Mouse (Mus musculus) lung, embryonic 14.5 days (tissue): ENCODE data around the gene Tec. TPM values are rescaled to one million over a fixed set of nuclear protein-coding genes. Genes with fewer than 3 reads are reported as not detected.
A peak's percentile ranks its signal among the peaks of the same experiment; 100 is the strongest.

Experiments
- ATAC-seq: fragments of 200-750 bp; cut with Nextera tagmentation; 2 replicates; pipeline ENCODE4 v1.8.0; 2017; ENCODE audit warnings: mild to moderate bottlenecking, moderate TSS enrichment, moderate library complexity; ENCODE audit not compliant: insufficient read depth
- DNase-seq: peaks from one replicate; pipeline ENCODE4 v3.0.0-alpha.2; 2015
- H3K27ac ChIP-seq: fragments of 300-500 bp; sonication (generic); 2 replicates; pipeline ENCODE4 v1.5.1; 2014; ENCODE audit warnings: low read depth, mild to moderate bottlenecking, moderate library complexity
- H3K27me3 ChIP-seq: fragments of 300-500 bp; sonication (generic); 2 replicates; pipeline ENCODE4 v1.6.1; 2014; ENCODE audit warnings: low read length, control low read depth; ENCODE audit not compliant: insufficient read depth
- H3K36me3 ChIP-seq: fragments of 300-500 bp; sonication (generic); 2 replicates; pipeline ENCODE4 v1.6.1; 2014; ENCODE audit warnings: control low read depth; ENCODE audit not compliant: insufficient read depth
- H3K4me1 ChIP-seq: fragments of 300-500 bp; sonication (generic); 2 replicates; pipeline ENCODE4 v1.6.1; 2014; ENCODE audit warnings: antibody characterized with exemption, control low read depth; ENCODE audit not compliant: insufficient read depth
- H3K4me2 ChIP-seq: fragments of 300-500 bp; sonication (generic); 2 replicates; pipeline ENCODE4 v1.6.1; 2014; ENCODE audit warnings: mild to moderate bottlenecking
- H3K4me3 ChIP-seq: fragments of 300-500 bp; sonication (generic); 2 replicates; pipeline ENCODE4 v1.5.1; 2014; ENCODE audit warnings: low read depth, low read length
- H3K9ac ChIP-seq: fragments of 300-500 bp; sonication (generic); 2 replicates; pipeline ENCODE4 v1.6.1; 2014
- H3K9me3 ChIP-seq: fragments of 300-500 bp; sonication (generic); 2 replicates; pipeline ENCODE4 v1.6.1; 2016; ENCODE audit warnings: low read depth, low read length, control low read depth
- CTCF ChIP-seq: IDR thresholded peaks from 2 replicates; pipeline ENCODE4 v1.5.1; 2016; ENCODE audit warnings: antibody characterized with exemption, low read depth
- WGBS: fragments of 180-500 bp; shearing (Covaris S2); extraction: QIAGEN DNeasy Blood & Tissue Kit; methylation state at CpG from one replicate; pipeline ENCODE4 v1.1.7; 2014; 5-methylcytosine and 5-hydroxymethylcytosine counted together
- polyA plus RNA-seq: library from polyadenylated mRNA; unstranded; fragments of >200 nt; fragmentation: Nextera tagmentation; extraction: Ambion mirVana; gene quantifications from 2 replicates; pipeline ENCODE4 v1.2.1, GENCODE M21; 2014

The Tec gene
- polyA plus RNA-seq, 1 experiment from 2014 or later, result 3.5 TPM

DNA sequence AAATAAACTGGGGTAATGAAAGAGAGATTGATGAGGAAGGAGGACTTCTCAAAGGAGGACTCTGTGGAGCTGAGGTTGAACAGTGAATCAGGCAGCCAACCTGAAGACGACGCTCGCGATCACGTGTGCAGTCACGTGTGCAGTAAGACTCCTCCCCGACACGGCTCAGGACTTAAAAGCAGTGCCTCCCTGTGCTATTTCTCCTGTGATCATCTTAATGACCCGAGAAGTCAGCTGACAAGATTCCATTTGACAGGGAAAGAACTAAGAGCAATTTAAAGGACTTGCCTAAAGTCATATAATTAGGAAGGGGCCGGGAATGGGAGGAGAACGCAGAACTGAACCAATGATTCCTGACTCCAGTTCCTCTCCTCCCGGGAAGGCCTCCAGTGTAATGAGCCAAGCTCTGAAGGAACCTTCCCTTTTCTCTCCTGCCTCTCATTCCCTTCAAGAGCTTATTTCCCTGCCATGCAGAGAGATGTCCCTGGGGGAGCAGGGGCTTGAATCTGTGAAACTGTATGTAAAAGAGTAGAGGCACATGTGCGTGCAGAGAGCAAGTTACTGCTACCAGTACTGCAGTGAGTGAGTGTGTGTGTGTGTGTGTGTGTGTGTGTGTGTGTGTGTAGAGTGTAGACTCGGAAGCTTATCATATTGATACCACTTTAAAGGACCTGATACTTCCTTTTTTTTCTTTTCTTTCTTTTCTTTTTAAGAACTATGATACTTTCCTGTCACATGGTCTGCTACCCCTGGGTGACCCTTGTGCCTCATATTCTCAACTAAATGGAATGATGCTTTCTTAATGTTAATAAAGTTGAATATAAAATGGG, 1.7 kb upstream of the Tec start:
- WGBS, result 64% methylated on average over 14 of the region's 14 CpGs
- no peak overlapping the region for H3K9ac ChIP-seq
- H3K4me3 ChIP-seq, result no peak overlapping the region
- no peak overlapping the region for H3K27ac ChIP-seq
- H3K9me3 ChIP-seq, result no peaks in the 10 kb centered on the region
- ATAC-seq (no peak), DNase-seq (no peak)
- no peaks in the 10 kb centered on the region for H3K36me3 ChIP-seq
- H3K27me3 ChIP-seq, result peaks cover 13% of the 10 kb centered on the region; the same call in 1 of the 2 replicates
- no peak overlapping the region for H3K4me2 ChIP-seq
- TF ChIP-seq CTCF, result no peak
- H3K4me1 ChIP-seq, result no peaks in the 10 kb centered on the region

DNA sequence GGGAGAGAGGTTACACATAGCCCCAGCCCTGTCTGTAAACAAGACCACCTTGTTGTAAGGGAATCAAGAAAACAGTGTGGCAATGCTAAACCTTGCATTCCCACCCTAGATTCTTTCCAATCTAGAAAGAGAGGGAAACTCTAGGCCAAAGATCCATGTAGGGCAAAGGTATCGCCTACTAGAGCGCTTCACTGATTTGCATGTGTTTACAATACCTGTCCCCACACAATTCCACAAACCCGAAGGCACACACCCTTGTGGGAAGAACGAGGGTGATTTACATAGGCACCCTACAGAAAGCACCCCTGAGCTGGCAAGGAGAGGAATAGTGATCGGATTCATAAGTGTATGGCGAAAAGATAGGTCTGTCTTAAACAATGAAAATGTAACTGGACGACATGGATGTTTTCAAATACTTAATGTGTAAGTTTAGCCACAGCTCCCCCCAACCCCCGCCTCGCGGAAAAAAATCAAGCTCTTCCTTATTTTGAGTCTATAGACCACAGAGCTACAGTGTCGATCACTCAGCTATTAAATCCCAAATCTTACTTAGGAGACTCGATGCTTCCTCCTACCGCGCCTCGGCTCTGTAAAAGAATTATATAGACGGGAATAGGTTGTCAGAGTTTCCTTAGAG, 1.1 kb downstream of the Tec start:
- Histone ChIP-seq H3K27ac (no peak overlapping the region), H3K36me3 (no peaks in the 10 kb centered on the region), H3K4me2 (peak overlapping the region; percentile 83), H3K9me3 (no peaks in the 10 kb centered on the region), H3K9ac (no peak overlapping the region), H3K4me3 (peak overlapping the region; percentile 53), H3K4me1 (no peaks in the 10 kb centered on the region), H3K27me3 (peaks cover 13% of the 10 kb centered on the region; the same call in 1 of the 2 replicates)
- 27% methylated on average over 16 of the region's 16 CpGs for WGBS
- DNase-seq, result no peak
- ATAC-seq, result no peak
- TF ChIP-seq CTCF, result no peak

DNA sequence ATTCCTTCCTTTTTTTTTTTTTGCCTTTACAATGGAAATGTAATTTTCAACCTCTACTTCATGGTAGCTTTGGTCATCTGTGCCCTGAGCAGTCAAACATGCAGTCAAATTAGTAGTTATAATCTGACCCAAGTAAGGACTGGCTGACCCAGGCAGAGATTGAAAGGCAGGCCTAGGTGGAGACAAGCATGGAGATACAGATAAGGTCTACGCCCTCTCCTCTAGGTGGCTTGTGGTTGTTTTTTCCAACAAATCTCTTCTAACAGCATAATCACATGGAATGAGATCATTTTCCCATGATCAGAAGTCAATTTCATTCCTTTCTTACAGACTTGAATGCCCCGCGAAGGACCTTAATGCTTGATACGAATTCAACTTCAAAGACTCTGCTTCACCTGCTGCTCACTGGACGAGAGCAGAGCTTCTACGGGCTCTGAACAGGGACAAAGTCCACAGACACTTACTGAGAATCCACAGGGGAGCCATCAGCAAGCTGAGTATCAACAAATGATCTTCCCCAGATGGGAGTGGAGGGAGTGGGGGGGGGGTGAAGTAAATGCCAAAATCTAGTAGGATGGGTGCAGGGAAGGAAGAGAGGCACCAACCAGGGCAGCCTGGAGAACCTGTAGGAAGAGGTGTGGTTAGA, 1.9 kb downstream of the Tec start:
- DNase-seq, result no peak
- no peak for TF ChIP-seq CTCF
- Histone ChIP-seq H3K4me2 (no peak overlapping the region), H3K9me3 (no peaks in the 10 kb centered on the region), H3K27me3 (peaks cover 13% of the 10 kb centered on the region; the same call in 1 of the 2 replicates), H3K4me1 (no peaks in the 10 kb centered on the region), H3K4me3 (no peak overlapping the region), H3K9ac (no peak overlapping the region), H3K27ac (no peak overlapping the region), H3K36me3 (no peaks in the 10 kb centered on the region)
- 52% methylated on average over 6 of the region's 6 CpGs for WGBS
- ATAC-seq, result no peak

DNA sequence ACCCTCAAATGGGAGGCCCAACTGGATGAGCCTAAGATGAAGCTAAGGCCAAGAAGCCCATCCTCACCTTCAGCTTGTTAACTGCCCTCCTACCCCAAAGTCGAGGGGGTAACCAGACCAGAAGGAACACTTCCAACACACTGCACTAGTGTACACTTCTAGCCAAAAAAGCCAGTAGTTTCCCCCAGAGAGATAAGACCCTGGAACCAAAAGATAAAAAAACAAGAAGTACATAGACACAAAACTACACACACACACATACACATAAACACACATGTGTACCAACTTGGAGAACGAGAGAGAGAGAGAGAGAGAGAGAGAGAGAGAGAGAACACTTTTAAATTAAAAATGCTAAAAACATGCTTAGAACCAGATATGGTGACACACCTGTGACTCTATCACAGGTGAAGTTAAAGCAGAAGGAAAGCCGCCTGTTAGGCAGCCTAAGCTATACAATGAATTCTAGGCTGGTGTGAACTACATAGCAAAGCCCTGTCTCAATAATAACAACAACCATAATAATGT, 3.6 kb downstream of the Tec start:
- peaks cover 13% of the 10 kb centered on the region; the same call in 1 of the 2 replicates for H3K27me3 ChIP-seq
- H3K9ac ChIP-seq, result no peak overlapping the region
- H3K27ac ChIP-seq, result no peak overlapping the region
- H3K9me3 ChIP-seq, result no peaks in the 10 kb centered on the region
- no peak overlapping the region for H3K4me3 ChIP-seq
- no peak for DNase-seq
- H3K4me1 ChIP-seq, result no peaks in the 10 kb centered on the region
- H3K36me3 ChIP-seq, result no peaks in the 10 kb centered on the region
- WGBS, result 60% methylated on average over 3 of the region's 3 CpGs
- ATAC-seq, result no peak
- TF ChIP-seq CTCF, result no peak
- H3K4me2 ChIP-seq, result no peak overlapping the region

DNA sequence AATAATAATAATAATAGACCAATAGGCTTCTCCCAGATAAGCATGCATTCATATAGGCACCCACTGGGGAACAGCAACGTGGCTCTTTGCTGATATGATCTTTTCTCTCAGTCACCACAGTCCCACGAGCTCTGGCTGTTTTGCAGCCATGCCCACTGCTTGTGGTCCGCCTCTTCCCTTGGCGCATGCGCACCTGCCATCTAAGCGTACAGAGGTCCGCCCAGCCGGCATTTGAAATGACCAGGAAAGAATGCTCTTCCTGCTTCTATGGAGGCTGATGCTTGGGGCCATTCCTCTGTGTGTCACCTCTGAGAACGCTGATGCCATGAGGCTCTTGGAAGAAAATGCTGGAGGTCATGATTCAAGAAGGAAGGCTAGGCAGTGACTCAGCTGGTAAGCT, 5.1 kb downstream of the Tec start:
- no peak for TF ChIP-seq CTCF
- ATAC-seq, result no peak
- Histone ChIP-seq H3K4me1 (no peaks in the 10 kb centered on the region), H3K9me3 (no peaks in the 10 kb centered on the region), H3K4me2 (no peak overlapping the region), H3K27ac (no peak overlapping the region), H3K9ac (no peak overlapping the region), H3K36me3 (no peaks in the 10 kb centered on the region), H3K27me3 (peaks cover 13% of the 10 kb centered on the region; the same call in 1 of the 2 replicates), H3K4me3 (no peak overlapping the region)
- DNase-seq, result no peak
- 90% methylated on average over 9 of the region's 9 CpGs for WGBS

DNA sequence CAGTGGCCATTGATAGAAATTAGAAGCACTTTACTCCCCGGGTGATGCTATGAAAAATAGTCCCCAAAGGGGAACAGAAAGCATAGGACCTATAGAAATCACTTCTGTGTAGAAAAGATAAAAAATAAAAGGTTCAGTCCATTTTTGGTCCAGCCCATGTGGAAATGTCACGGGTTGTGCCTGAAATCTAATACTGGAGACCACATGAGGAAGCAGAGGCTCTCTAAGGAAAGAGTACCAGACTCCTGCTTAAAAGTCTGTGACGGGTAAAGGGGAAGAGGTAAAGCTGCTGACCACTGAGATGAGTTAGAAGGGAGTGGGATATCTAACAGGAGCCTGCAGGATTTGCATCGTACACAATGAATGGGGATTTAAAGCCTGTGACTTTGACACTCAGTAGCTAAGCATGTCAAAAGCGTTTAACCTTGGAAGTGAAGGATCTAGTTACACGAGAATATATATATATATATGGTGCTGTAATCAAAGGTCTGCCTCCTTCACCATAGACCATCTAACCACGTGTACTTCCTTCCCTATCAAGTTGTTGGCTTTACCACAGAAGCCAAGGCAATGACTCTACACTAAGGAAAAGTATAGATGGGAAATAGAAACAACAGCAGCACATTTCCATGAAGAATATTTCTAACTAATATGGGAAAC, 6.4 kb downstream of the Tec start:
- Histone ChIP-seq H3K4me1 (no peaks in the 10 kb centered on the region), H3K9me3 (no peaks in the 10 kb centered on the region), H3K36me3 (no peaks in the 10 kb centered on the region), H3K9ac (no peak overlapping the region), H3K4me3 (no peak overlapping the region), H3K27ac (no peak overlapping the region), H3K4me2 (no peak overlapping the region), H3K27me3 (0 out of 2 replicates have a peak, but pooled peaks cover under 1% of the 10 kb centered on the region)
- no peak for DNase-seq
- WGBS, result 61% methylated on average over 7 of the region's 7 CpGs
- TF ChIP-seq CTCF, result no peak
- no peak for ATAC-seq
